Mouse (Mus musculus): ENCODE data around the gene Plce1.

DNA sequence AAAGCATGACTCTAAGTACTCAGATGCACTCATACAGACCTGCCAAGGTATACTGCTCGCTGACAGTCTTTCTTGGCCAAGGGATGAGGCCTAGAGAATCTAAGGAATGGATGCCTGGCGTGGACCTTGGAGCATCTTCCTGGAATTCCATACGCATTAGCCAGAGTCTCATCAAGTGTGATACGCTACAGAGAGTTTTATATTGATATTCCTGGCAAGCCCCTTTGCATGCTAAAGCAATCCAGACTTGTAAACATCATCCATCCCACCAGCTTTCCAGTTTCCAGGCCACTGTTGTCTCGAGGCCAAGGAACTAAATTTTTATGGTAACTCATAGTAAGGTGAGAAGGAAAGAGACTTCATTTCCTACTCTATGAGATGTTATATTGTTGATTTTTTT is 197.7 kb downstream of the Plce1 start:
- TF ChIP-seq CTCF (IDR thresholded peaks at IDR 0.05; ENCODE audit: control insufficient read depth, insufficient read depth, low read length) = no peak
- TF ChIP-seq POLR2A (IDR thresholded peaks at IDR 0.05; ENCODE audit: borderline replicate concordance, control insufficient read depth, low read depth, low read length) = no peak
